Comparison of ENCODE assay signal across 9 mouse cellular contexts in the genomic region with DNA sequence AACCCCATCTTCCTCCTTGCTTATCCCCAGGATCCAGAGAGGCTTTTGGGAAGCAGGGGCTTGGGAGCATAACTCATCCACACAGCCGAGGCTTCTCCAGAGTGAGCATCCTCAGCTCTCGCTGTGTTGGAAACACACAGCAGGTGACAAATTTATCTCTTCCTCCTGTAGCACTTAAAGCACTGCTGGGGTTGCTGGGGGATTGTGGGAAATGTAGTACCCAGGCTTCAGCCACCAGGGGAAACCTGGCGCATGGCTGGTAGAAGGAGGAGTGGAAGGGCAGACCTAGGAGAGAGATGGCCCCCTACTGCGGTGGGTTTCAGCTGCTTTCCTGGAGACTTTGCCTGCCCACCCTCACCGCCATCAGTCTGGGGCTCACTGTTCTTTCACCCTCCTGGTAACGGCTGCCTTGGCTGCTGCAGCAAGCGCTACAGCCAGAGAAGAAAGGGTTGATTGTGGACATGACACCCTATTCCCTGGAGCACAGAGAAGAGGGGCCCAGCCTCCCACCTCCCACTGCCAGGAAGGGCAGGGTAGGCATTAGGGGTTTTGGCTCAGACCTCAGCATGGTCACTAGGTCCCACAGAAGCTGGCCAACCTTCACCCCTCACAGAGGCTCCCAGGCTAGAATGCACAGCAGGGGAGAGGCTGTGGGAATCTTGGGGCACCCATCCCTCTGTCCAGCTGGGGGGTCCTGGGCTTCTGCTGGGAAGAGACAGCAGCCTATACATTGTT. TPM values are rescaled to one million over a fixed set of nuclear protein-coding genes. Genes with fewer than 3 reads are reported as not detected.
A peak's percentile ranks its signal among the peaks of the same experiment; 100 is the strongest.
DNase-seq lines count a peak whose midpoint lies in the region; ATAC-seq and TF ChIP-seq lines count a peak whose summit lies in the region.
"Had no signal": no experiment of that assay in that cellular context is flagged by ENCODE, and none has a peak within 500 bp of the region (broad histone marks: within the 10 kb centered on the region; RNA-seq: fewer than 3 reads in every experiment).

No protein-coding gene starts in this region.

- no peaks in the 10 kb centered on the region for H3K36me3 ChIP-seq in kidney, adult 2 months (ENCODE audit: control insufficient read depth, insufficient read depth, low read length)
- H3K36me3 ChIP-seq in hindbrain, embryonic 11.5 days (ENCODE audit: control insufficient read depth, insufficient read depth, low read length) = no peaks in the 10 kb centered on the region
- no peaks in the 10 kb centered on the region for H3K36me3 ChIP-seq in midbrain, embryonic 14.5 days (ENCODE audit: control insufficient read depth, insufficient read depth, low read length)

- H3K27ac ChIP-seq in kidney, adult 2 months (ENCODE audit: insufficient read depth, low read depth, low read length) = no peak overlapping the region
- no peak overlapping the region for H3K27ac ChIP-seq in hindbrain, embryonic 11.5 days (ENCODE audit: low read depth, low read length)
- no peak overlapping the region for H3K27ac ChIP-seq in midbrain, embryonic 14.5 days (replicated peaks; ENCODE audit: low read depth, low read length)

- no peak overlapping the region for H3K4me3 ChIP-seq in kidney, adult 2 months (ENCODE audit: insufficient read depth, low read depth, low read length)
- H3K4me3 ChIP-seq in hindbrain, embryonic 11.5 days (ENCODE audit: low read depth, low read length) = no peak overlapping the region
- H3K4me3 ChIP-seq in midbrain, embryonic 14.5 days (replicated peaks; ENCODE audit: low read depth, low read length) = no peak overlapping the region

- TF ChIP-seq POLR2A in kidney, adult 2 months (IDR thresholded peaks at IDR 0.05; ENCODE audit: low read depth, low read length) = no peak
- TF ChIP-seq POLR2A in brain, embryonic 14.5 days (IDR thresholded peaks at IDR 0.05; ENCODE audit: borderline replicate concordance, extremely low read depth, insufficient read depth, insufficient read length, poor library complexity, severe bottlenecking) = no peak

- no peak for DNase-seq in kidney, adult 2 months
- DNase-seq in kidney, postnatal 36 days = no peak
- peak; percentile 66 for DNase-seq in brain, embryonic 14.5 days (ENCODE audit: low read depth)
- DNase-seq in hindbrain, embryonic 11.5 days (ENCODE audit: low spot score) = peak; percentile 57
- DNase-seq in midbrain, embryonic 14.5 days = peak; percentile 77
- DNase-seq in adipocyte (ENCODE audit: low spot score) = no peak
- DNase-seq in Muller cell, postnatal 12 days (ENCODE audit: inconsistent ontology term) = no peak
- DNase-seq in lung, postnatal 10 days = no peak

- no peaks in the 10 kb centered on the region for H3K27me3 ChIP-seq in kidney, adult 2 months (replicated peaks; ENCODE audit: control insufficient read depth, insufficient read depth, low read length)
- H3K27me3 ChIP-seq in hindbrain, embryonic 11.5 days (ENCODE audit: control insufficient read depth, insufficient read depth, low read length) = no peaks in the 10 kb centered on the region
- H3K27me3 ChIP-seq in midbrain, embryonic 14.5 days (ENCODE audit: control insufficient read depth, insufficient read depth, low read length) = no peaks in the 10 kb centered on the region
- H3K27me3 ChIP-seq: Patski had no signal

- peaks cover 5% of the 10 kb centered on the region for H3K4me1 ChIP-seq in kidney, adult 2 months (ENCODE audit: control insufficient read depth, insufficient read depth, low read length)
- H3K4me1 ChIP-seq in hindbrain, embryonic 11.5 days (replicated peaks; ENCODE audit: control insufficient read depth, insufficient read depth, low read length) = peaks cover 2% of the 10 kb centered on the region
- H3K4me1 ChIP-seq in midbrain, embryonic 14.5 days (ENCODE audit: control insufficient read depth, insufficient read depth, low read length) = peaks cover 7% of the 10 kb centered on the region

- H3K4me2 ChIP-seq in hindbrain, embryonic 11.5 days (replicated peaks; ENCODE audit: low read depth, low read length) = no peak overlapping the region
- H3K4me2 ChIP-seq in midbrain, embryonic 14.5 days (ENCODE audit: low read length) = peak overlapping the region; percentile 36

- peak; percentile 45; the same call in 1 of the 2 replicates for ATAC-seq in hindbrain, embryonic 11.5 days (ENCODE audit: low FRiP score)
- no peak for ATAC-seq in midbrain, embryonic 14.5 days (ENCODE audit: low FRiP score, low TSS enrichment)
- ATAC-seq: Patski had no signal

- H3K9me3 ChIP-seq in hindbrain, embryonic 11.5 days (ENCODE audit: control insufficient read depth, low read length) = no peaks in the 10 kb centered on the region
- no peaks in the 10 kb centered on the region; the same call in 1 of the 2 replicates for H3K9me3 ChIP-seq in midbrain, embryonic 14.5 days (ENCODE audit: control insufficient read depth, low read length)

- H3K9ac ChIP-seq in hindbrain, embryonic 11.5 days (ENCODE audit: low read depth, low read length) = no peak overlapping the region
- H3K9ac ChIP-seq in midbrain, embryonic 14.5 days (replicated peaks; ENCODE audit: low read length) = no peak overlapping the region; the same call in 1 of the 2 replicates

- TF ChIP-seq CTCF in kidney, adult 2 months (conservative IDR thresholded peaks at IDR 0.05; ENCODE audit: insufficient read depth, insufficient read length, low read depth, low read length) = 0 out of 2 replicates have a peak, but pooled peaks have one; percentile 21
- TF ChIP-seq CTCF in brain, embryonic 14.5 days (IDR thresholded peaks at IDR 0.05; ENCODE audit: borderline replicate concordance, extremely low read depth, insufficient read depth, insufficient read length) = peak; percentile 60

- WGBS in kidney, adult 2 months = 53% methylated on average over 7 of the region's 7 CpGs
- WGBS in hindbrain, embryonic 11.5 days = 30% methylated on average over 7 of the region's 7 CpGs
- WGBS in midbrain, embryonic 14.5 days = 25% methylated on average over 7 of the region's 7 CpGs

RNA-seq across cellular contexts. Expression of a gene that starts 3.1 kb away (rescaled TPM):
- 35.0 and 38.2 TPM in 2 replicates for polyA plus RNA-seq in kidney, adult 2 months (2012; rRNA removed)
- 3.1 and 8.2 TPM in 2 replicates for polyA plus RNA-seq in brain, embryonic 14.5 days (2012; rRNA removed)
- 3.2 and 3.3 TPM in 2 replicates for polyA plus RNA-seq in hindbrain, embryonic 11.5 days (2014; fragmentation: Nextera tagmentation; extraction: Ambion mirVana)
- 7.1 and 8.7 TPM in 2 replicates for polyA plus RNA-seq in midbrain, embryonic 14.5 days (2014; fragmentation: Nextera tagmentation; extraction: Ambion mirVana)

RNA-seq across cellular contexts. Expression of a gene that starts 16.5 kb away (rescaled TPM):
- 0.48 and 1.5 TPM in 2 replicates for polyA plus RNA-seq in kidney, adult 2 months (2012; rRNA removed)
- polyA plus RNA-seq in brain, embryonic 14.5 days (2012; rRNA removed) = 9.0 and 9.2 TPM in 2 replicates
- polyA plus RNA-seq in hindbrain, embryonic 11.5 days (2014; fragmentation: Nextera tagmentation; extraction: Ambion mirVana) = 2.4 and 3.0 TPM in 2 replicates
- polyA plus RNA-seq in midbrain, embryonic 14.5 days (2014; fragmentation: Nextera tagmentation; extraction: Ambion mirVana) = 3.5 and 4.5 TPM in 2 replicates

Comparison
In these comparisons a context has a peak if more than half of its experiments do, and no peak if none do; other contexts are left out.
1. DNase-seq: peak in brain, embryonic 14.5 days (single experiment), hindbrain, embryonic 11.5 days (single experiment) and midbrain, embryonic 14.5 days (single experiment); none in kidney, adult 2 months (single experiment), kidney, postnatal 36 days (0 of 2), adipocyte (single experiment), Muller cell, postnatal 12 days (single experiment) and lung, postnatal 10 days (single experiment).